Mouse (Mus musculus): ENCODE measurements at regions not wholly inside any gene's neighbourhood (a gene's known extent, or its start where the extent isn't known, plus 50 kb on each side); places are given as distances from the start of the nearest gene placed in this dataset.

- no peak for ATAC-seq (ENCODE audit: low FRiP score, low read depth)
- Histone ChIP-seq H3K27ac (replicated peaks; ENCODE audit: low read depth, low read length) (no peak overlapping the region), H3K9me3 (ENCODE audit: control insufficient read depth, low read length) (no peaks in the 10 kb centered on the region), H3K4me3 (replicated peaks; ENCODE audit: low read length) (no peak overlapping the region), H3K36me3 (ENCODE audit: control insufficient read depth, insufficient read depth, low read length) (no peaks in the 10 kb centered on the region), H3K9ac (ENCODE audit: low read depth, low read length, severe bottlenecking) (no peak overlapping the region), H3K4me1 (ENCODE audit: control insufficient read depth, insufficient read depth, low read length) (no peaks in the 10 kb centered on the region), H3K4me2 (replicated peaks; ENCODE audit: low read depth, low read length, severe bottlenecking) (no peak overlapping the region), H3K27me3 (ENCODE audit: control insufficient read depth, insufficient read depth, low read length) (no peaks in the 10 kb centered on the region)
- no peak for DNase-seq (ENCODE audit: low spot score)
- 83% methylated on average over 2 of the region's 2 CpGs for WGBS
- no peak for TF ChIP-seq POLR2A (IDR thresholded peaks at IDR 0.05; ENCODE audit: borderline replicate concordance, extremely low read depth, insufficient read depth, insufficient read length)
Observed at GRCm38 (mm10) chr5:126245776-126246175, 714.2 kb downstream of the Tmem132b start.

DNA sequence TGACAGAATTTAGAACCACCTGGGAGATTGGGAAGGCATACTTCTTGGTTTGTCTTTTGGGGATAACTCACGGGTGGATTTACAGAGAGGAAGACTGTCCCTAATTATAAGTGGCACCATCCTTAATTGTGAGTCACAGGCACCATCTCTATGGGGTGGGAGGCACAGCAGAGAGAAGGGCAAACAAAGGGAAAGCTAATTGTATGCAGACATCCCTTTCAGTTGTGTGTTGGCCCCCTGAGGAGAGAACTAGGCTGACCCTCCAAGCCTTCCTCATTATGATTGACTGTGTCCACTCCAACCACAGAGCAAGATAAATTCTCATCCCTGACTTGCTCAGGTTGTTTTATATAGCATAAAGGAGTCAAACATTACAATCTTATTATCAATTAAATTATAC, 718.8 kb downstream of the Tmem132b start:
- H3K27ac ChIP-seq (replicated peaks; ENCODE audit: low read depth, low read length) = no peak overlapping the region
- WGBS = 45% methylated on average over 1 of the region's 1 CpGs

GRCm38 (mm10) chr5:126254661-126255060, 723.1 kb downstream of the Tmem132b start:
- Histone ChIP-seq H3K4me3 (replicated peaks; ENCODE audit: low read length) (no peak overlapping the region), H3K4me1 (ENCODE audit: control insufficient read depth, insufficient read depth, low read length) (no peaks in the 10 kb centered on the region), H3K4me2 (replicated peaks; ENCODE audit: low read depth, low read length, severe bottlenecking) (no peak overlapping the region), H3K9ac (ENCODE audit: low read depth, low read length, severe bottlenecking) (no peak overlapping the region), H3K27me3 (ENCODE audit: control insufficient read depth, insufficient read depth, low read length) (no peaks in the 10 kb centered on the region), H3K36me3 (ENCODE audit: control insufficient read depth, insufficient read depth, low read length) (no peaks in the 10 kb centered on the region), H3K9me3 (ENCODE audit: control insufficient read depth, low read length) (no peaks in the 10 kb centered on the region), H3K27ac (replicated peaks; ENCODE audit: low read depth, low read length) (no peak overlapping the region)
- 74% methylated on average over 1 of the region's 1 CpGs for WGBS
- no peak for ATAC-seq (ENCODE audit: low FRiP score, low read depth)
- no peak for DNase-seq (ENCODE audit: low spot score)
- no peak for TF ChIP-seq POLR2A (IDR thresholded peaks at IDR 0.05; ENCODE audit: borderline replicate concordance, extremely low read depth, insufficient read depth, insufficient read length)

More for the DNA sequence above, 718.8 kb downstream of the Tmem132b start:
- no peaks in the 10 kb centered on the region for H3K36me3 ChIP-seq (ENCODE audit: control insufficient read depth, insufficient read depth, low read length)
- H3K9me3 ChIP-seq (ENCODE audit: control insufficient read depth, low read length) = no peaks in the 10 kb centered on the region
- DNase-seq (ENCODE audit: low spot score) (no peak), ATAC-seq (ENCODE audit: low FRiP score, low read depth) (no peak)
- no peak overlapping the region for H3K4me2 ChIP-seq (replicated peaks; ENCODE audit: low read depth, low read length, severe bottlenecking)
- no peaks in the 10 kb centered on the region for H3K4me1 ChIP-seq (ENCODE audit: control insufficient read depth, insufficient read depth, low read length)
- H3K9ac ChIP-seq (ENCODE audit: low read depth, low read length, severe bottlenecking) = no peak overlapping the region
- no peak overlapping the region for H3K4me3 ChIP-seq (replicated peaks; ENCODE audit: low read length)
- no peaks in the 10 kb centered on the region for H3K27me3 ChIP-seq (ENCODE audit: control insufficient read depth, insufficient read depth, low read length)
- no peak for TF ChIP-seq POLR2A (IDR thresholded peaks at IDR 0.05; ENCODE audit: borderline replicate concordance, extremely low read depth, insufficient read depth, insufficient read length)

DNA sequence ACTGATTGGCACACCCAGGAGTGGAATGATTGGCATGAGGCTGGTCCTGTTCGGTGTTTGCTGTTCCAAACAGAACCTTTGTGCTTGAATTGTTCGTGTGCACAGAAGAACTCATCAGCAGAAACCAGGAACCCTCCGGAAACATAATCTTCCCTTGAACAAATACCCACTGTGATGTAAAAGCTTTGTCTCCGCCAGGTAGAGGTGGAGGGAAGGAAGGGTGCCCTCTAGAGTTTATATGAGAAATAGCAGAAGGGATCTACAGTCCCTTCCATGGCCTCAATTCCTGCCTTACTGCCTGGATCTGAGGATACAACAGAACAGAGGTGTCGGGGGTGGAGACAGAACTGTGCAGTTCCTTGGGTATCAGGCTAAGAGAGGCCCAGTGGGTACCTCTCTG, 726.3 kb downstream of the Tmem132b start:
- H3K9me3 ChIP-seq (ENCODE audit: control insufficient read depth, low read length) = no peaks in the 10 kb centered on the region
- H3K27me3 ChIP-seq (ENCODE audit: control insufficient read depth, insufficient read depth, low read length) = no peaks in the 10 kb centered on the region
- no peak overlapping the region for H3K9ac ChIP-seq (ENCODE audit: low read depth, low read length, severe bottlenecking)
- H3K4me3 ChIP-seq (replicated peaks; ENCODE audit: low read length) = no peak overlapping the region
- no peaks in the 10 kb centered on the region for H3K4me1 ChIP-seq (ENCODE audit: control insufficient read depth, insufficient read depth, low read length)
- TF ChIP-seq POLR2A (IDR thresholded peaks at IDR 0.05; ENCODE audit: borderline replicate concordance, extremely low read depth, insufficient read depth, insufficient read length) = no peak
- ATAC-seq (ENCODE audit: low FRiP score, low read depth) = no peak
- DNase-seq (ENCODE audit: low spot score) = no peak
- WGBS = 81% methylated on average over 5 of the region's 5 CpGs
- no peaks in the 10 kb centered on the region for H3K36me3 ChIP-seq (ENCODE audit: control insufficient read depth, insufficient read depth, low read length)
- H3K27ac ChIP-seq (replicated peaks; ENCODE audit: low read depth, low read length) = no peak overlapping the region
- H3K4me2 ChIP-seq (replicated peaks; ENCODE audit: low read depth, low read length, severe bottlenecking) = no peak overlapping the region

- no peak for ATAC-seq (ENCODE audit: low FRiP score, low read depth)
- 54% methylated on average over 2 of the region's 2 CpGs for WGBS
- Histone ChIP-seq H3K4me1 (ENCODE audit: control insufficient read depth, insufficient read depth, low read length) (no peaks in the 10 kb centered on the region), H3K27me3 (ENCODE audit: control insufficient read depth, insufficient read depth, low read length) (no peaks in the 10 kb centered on the region), H3K9me3 (ENCODE audit: control insufficient read depth, low read length) (no peaks in the 10 kb centered on the region), H3K4me2 (replicated peaks; ENCODE audit: low read depth, low read length, severe bottlenecking) (no peak overlapping the region), H3K27ac (replicated peaks; ENCODE audit: low read depth, low read length) (no peak overlapping the region), H3K36me3 (ENCODE audit: control insufficient read depth, insufficient read depth, low read length) (no peaks in the 10 kb centered on the region), H3K9ac (ENCODE audit: low read depth, low read length, severe bottlenecking) (no peak overlapping the region), H3K4me3 (replicated peaks; ENCODE audit: low read length) (no peak overlapping the region)
- DNase-seq (ENCODE audit: low spot score) = no peak
- no peak for TF ChIP-seq POLR2A (IDR thresholded peaks at IDR 0.05; ENCODE audit: borderline replicate concordance, extremely low read depth, insufficient read depth, insufficient read length)
Observed at GRCm38 (mm10) chr5:126266471-126266870, 734.9 kb downstream of the Tmem132b start.

All from limb, embryonic 14.5 days (tissue).